Mouse (Mus musculus) heart, adult 2 months (tissue): ENCODE data around the gene Sh3gl1.

Experiments used
- CTCF ChIP-seq: fragments of 200-600 bp; IDR thresholded peaks from 2 replicates; pipeline ENCODE4 v1.8.1; 2022; ENCODE audit warnings: antibody characterized with exemption, mild to moderate bottlenecking, moderate library complexity
- POLR2A ChIP-seq: fragments of 200-500 bp; IDR thresholded peaks from 2 replicates; pipeline ENCODE4 v1.6.1; 2011; ENCODE audit warnings: mild to moderate bottlenecking, low read depth, low read length, control low read depth; ENCODE audit not compliant: insufficient read depth

DNA sequence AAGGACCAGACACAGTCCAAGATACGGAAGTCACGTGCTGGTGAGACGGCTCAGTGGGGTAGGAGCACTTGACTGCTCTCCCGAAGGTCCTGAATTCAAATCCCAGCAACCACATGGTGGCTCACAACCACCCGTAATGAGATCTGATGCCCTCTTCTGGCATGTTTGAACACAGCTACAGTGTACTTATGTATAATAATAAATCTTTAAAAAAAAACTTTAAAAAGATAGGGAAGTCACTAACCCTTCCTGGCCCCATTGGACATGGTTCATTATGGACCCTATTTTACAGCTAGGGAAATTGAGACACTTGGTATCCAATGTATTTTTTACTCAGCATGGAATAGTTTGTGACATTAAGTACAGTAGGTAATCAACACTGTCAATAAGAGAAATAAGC lies 41.1 kb upstream of the Sh3gl1 start:
- TF ChIP-seq POLR2A (no peak), CTCF (no peak)
